Mouse (Mus musculus): ENCODE data around the gene Tnf. TPM values are rescaled to one million over a fixed set of nuclear protein-coding genes. Genes with fewer than 3 reads are reported as not detected.

Tnf gene
- total RNA-seq, 2 experiments from 2014 or later, result not detected

DNA sequence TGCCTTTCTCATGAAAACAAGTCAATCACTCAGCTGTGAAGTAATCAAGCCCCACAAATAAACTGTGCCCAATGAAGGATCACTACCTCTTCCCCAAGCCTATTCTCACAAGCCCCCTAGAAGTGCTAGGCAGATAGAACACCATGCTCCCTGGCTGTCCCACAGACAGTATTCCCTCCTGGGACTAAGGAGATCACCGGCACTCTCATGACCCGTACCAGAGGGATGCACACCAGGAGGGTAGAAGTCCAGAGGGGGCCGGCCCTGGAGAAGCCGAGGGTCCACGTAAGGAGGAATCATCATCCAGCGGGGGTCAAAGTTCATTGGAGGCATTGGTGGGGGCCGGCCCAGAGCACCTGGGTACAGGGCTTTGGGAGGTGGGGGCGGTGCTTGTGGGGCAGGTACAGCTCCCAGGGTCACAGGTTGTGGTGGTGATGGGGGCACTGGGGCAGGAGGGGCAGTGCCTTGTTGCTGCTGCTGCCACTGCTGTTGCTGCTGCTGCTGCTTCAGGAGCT, 44.1 kb downstream of the Tnf start:
- H3K4me3 ChIP-seq, result no peak overlapping the region
- no peak for TF ChIP-seq CTCF (IDR thresholded peaks at IDR 0.05)
- DNase-seq (ENCODE audit: extremely low spot score in 1 of 2, low spot score in 2 of 2), result no peak
- intact Hi-C loops (cut with DNase I), result no loop called here
- H3K27ac ChIP-seq, result no peak overlapping the region

DNA sequence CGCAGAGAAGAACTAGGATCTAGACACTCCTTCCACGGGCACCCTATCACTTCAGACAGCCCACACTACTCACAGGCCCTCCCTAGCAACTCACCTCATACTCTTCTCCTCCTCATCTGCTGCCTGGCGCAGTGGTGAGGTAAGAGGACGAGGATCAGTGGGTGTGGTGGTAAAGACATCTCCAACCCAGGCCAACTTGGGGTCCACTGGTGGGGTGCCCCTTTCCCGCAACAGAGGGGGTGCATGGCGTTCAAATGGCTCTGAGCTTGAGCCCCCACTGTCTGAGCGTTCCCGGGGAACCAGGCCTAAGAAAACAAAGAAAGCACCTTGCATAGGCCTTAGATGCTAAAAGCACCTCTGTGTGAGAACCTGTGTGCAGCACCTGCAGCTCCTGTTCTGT, 44.6 kb downstream of the Tnf start:
- TF ChIP-seq CTCF (IDR thresholded peaks at IDR 0.05), result no peak
- Histone ChIP-seq H3K4me3 (no peak overlapping the region), H3K27ac (no peak overlapping the region)
- no peak for DNase-seq (ENCODE audit: extremely low spot score in 1 of 2, low spot score in 2 of 2)
- intact Hi-C loops (cut with DNase I), result no loop called here

- no peak overlapping the region for H3K4me3 ChIP-seq
- H3K27ac ChIP-seq, result no peak overlapping the region
- intact Hi-C loops (cut with DNase I), result no loop called here
- no peak for TF ChIP-seq CTCF (IDR thresholded peaks at IDR 0.05)
- DNase-seq (ENCODE audit: extremely low spot score in 1 of 2, low spot score in 2 of 2), result no peak
Observed at GRCm38 (mm10) chr17:35156461-35157200, 45.2 kb downstream of the Tnf start.

GRCm38 (mm10) chr17:35155451-35155850, 46.4 kb downstream of the Tnf start:
- H3K27ac ChIP-seq, result no peak overlapping the region
- DNase-seq (ENCODE audit: extremely low spot score in 1 of 2, low spot score in 2 of 2), result no peak
- no peak for TF ChIP-seq CTCF (IDR thresholded peaks at IDR 0.05)
- intact Hi-C loops (cut with DNase I), result no loop called here
- H3K4me3 ChIP-seq, result no peak overlapping the region

DNA sequence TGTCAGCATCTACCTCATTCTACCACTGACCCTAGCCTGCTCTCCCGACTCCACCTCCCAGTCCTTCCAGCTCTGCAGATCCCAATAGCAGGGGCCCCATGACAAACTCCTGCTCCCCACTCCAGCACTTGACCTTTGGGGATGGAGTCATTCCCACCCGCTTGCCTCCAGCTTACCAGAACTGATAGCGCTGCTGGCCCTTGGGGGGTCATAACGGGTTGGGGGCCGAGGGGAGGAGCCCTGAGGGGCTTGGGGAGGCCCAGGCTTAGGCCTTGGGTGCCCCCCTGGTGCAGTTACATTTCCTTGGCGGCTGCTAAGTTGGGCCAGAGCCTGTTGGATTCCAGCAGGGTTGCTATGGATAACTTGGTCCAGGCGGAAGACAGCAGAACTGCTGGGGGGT, 47.2 kb downstream of the Tnf start:
- no peak for DNase-seq (ENCODE audit: extremely low spot score in 1 of 2, low spot score in 2 of 2)
- no peak overlapping the region for H3K27ac ChIP-seq
- intact Hi-C loops (cut with DNase I), result no loop called here
- TF ChIP-seq CTCF (IDR thresholded peaks at IDR 0.05), result no peak
- H3K4me3 ChIP-seq, result no peak overlapping the region

- TF ChIP-seq CTCF (IDR thresholded peaks at IDR 0.05), result no peak
- no peak overlapping the region for H3K27ac ChIP-seq
- H3K4me3 ChIP-seq, result no peak overlapping the region
- intact Hi-C loops (cut with DNase I), result no loop called here
- DNase-seq (ENCODE audit: extremely low spot score in 1 of 2, low spot score in 2 of 2), result no peak
Observed at GRCm38 (mm10) chr17:35153931-35154330, 47.9 kb downstream of the Tnf start.

DNA sequence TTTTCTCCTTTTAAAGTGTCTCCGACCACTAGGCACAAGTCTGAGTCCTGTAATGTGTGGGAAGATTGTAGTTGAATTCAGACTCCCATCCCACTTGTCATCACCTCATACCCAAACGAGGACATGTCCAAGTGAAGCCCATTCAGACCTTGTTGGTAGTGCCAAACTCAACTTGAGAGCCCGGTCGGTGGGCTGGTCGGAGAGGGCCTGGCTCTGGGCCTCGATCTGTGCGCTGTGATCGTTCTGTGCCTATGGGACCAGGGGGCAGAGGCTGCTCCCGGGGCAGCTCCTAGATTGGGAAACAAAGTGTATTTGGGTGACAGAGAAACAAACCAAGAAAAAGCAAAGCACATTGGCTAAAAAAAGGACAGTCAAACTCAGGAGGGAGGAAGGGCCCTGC, 48.7 kb downstream of the Tnf start:
- no peak overlapping the region for H3K4me3 ChIP-seq
- no peak for TF ChIP-seq CTCF (IDR thresholded peaks at IDR 0.05)
- DNase-seq (ENCODE audit: extremely low spot score in 1 of 2, low spot score in 2 of 2), result no peak
- intact Hi-C loops (cut with DNase I), result no loop called here
- no peak overlapping the region for H3K27ac ChIP-seq

DNA sequence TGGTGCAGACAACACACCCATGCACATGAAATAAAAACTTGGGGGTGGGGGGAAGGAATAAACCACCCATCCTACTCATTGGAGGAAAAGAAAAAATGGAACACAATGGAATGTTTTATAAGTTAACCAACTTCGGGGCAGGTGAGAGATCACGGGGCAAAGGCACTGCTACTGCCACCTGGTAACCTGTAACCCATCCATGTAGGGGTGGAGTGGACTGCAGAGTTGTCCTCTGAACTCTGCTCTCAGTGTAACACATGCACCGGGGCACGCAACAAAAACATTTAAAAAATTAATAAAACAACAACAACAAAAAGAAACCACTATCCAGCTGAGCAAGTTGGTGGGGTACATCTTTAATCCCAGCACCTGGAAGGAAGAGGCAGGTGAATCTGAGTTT, 49.7 kb downstream of the Tnf start:
- TF ChIP-seq CTCF (IDR thresholded peaks at IDR 0.05), result no peak
- Histone ChIP-seq H3K4me3 (no peak overlapping the region), H3K27ac (no peak overlapping the region)
- intact Hi-C loops (cut with DNase I), result no loop called here
- no peak for DNase-seq (ENCODE audit: extremely low spot score in 1 of 2, low spot score in 2 of 2)

Small RNA genes within 50 kb of the gene (microRNA-seq; reads per million reads assigned to microRNA genes)
- gene Mir6973a (0 reads per million in 2 experiments), gene Mir6974 (0 to 0.24 reads per million in 2 experiments), gene Mir6975 (0.96 to 1.5 reads per million in 2 experiments), gene Mir8094 (0 reads per million in 2 experiments)

Other genes starting within 250 kb of the Tnf start
- gene Hspa1b, start 242.8 kb downstream of the Tnf start, total RNA-seq (2021), result 10 to 100 TPM; 18.8 to 22.1 TPM
- not detected for gene Gm20481, start 232.1 kb downstream of the Tnf start, total RNA-seq (2021)
- gene Hspa1a, start 229.9 kb downstream of the Tnf start, total RNA-seq (2021), result 10 to 100 TPM; 14.5 to 17.2 TPM
- under 1 TPM; 0.34 to 0.42 TPM for gene Hspa1l, start 229.3 kb downstream of the Tnf start, total RNA-seq (2021)
- 10 to 100 TPM; 15.8 to 18.4 TPM for gene Lsm2, start 220.1 kb downstream of the Tnf start, total RNA-seq (2021)
- gene Vars, start 201.0 kb downstream of the Tnf start, total RNA-seq (2021), result 10 to 100 TPM; 44.1 to 46.6 TPM
- gene Vwa7, start 185.4 kb downstream of the Tnf start, total RNA-seq (2021), result under 1 TPM; 0.40 to 0.43 TPM
- gene Sapcd1, start 174.0 kb downstream of the Tnf start, total RNA-seq (2021), result under 1 TPM in 1 of 2 experiments, not detected in 1; 0.59 TPM
- gene Msh5, start 155.3 kb downstream of the Tnf start, total RNA-seq (2021), result under 1 TPM; 0.27 to 0.56 TPM
- gene Clic1, start 152.0 kb downstream of the Tnf start, total RNA-seq (2021), result 1 to 10 TPM; 7.4 to 8.3 TPM
- gene Ddah2, start 143.0 kb downstream of the Tnf start, total RNA-seq (2021), result 10 to 100 TPM; 10.1 to 11.0 TPM
- gene Ly6g6c, start 136.6 kb downstream of the Tnf start, total RNA-seq (2021), result not detected
- not detected for gene Mpig6b, start 135.8 kb downstream of the Tnf start, total RNA-seq (2021)
- 1 to 10 TPM; 2.1 to 3.6 TPM for gene Ly6g6e, start 125.1 kb downstream of the Tnf start, total RNA-seq (2021)
- 1 to 10 TPM in 1 of 2 experiments, under 1 TPM in 1; 0.70 to 1.1 TPM for gene Ly6g6d, start 123.9 kb downstream of the Tnf start, total RNA-seq (2021)
- under 1 TPM in 1 of 2 experiments, not detected in 1; 0.29 TPM for gene Ly6g6f, start 116.4 kb downstream of the Tnf start, total RNA-seq (2021)
- gene Abhd16a, start 112.7 kb downstream of the Tnf start, total RNA-seq (2021), result 100 to 1,000 TPM; 109 to 117 TPM
- not detected for gene Ly6g5c, start 93.7 kb downstream of the Tnf start, total RNA-seq (2021)
- under 1 TPM; 0.79 TPM for gene Ly6g5b, start 86.6 kb downstream of the Tnf start, total RNA-seq (2021)
- gene Gpank1, start 80.6 kb downstream of the Tnf start, total RNA-seq (2021), result 10 to 100 TPM; 14.8 to 15.0 TPM
- gene Csnk2b, start 80.0 kb downstream of the Tnf start, total RNA-seq (2021), result 100 to 1,000 TPM; 177 to 187 TPM
- 10 to 100 TPM; 27.0 to 28.5 TPM for gene D17H6S53E, start 75.6 kb downstream of the Tnf start, total RNA-seq (2021)
- gene Apom, start 70.0 kb downstream of the Tnf start, total RNA-seq (2021), result not detected
- gene Bag6, start 66.8 kb downstream of the Tnf start, total RNA-seq (2021), result 100 to 1,000 TPM; 304 to 307 TPM
- 100 to 1,000 TPM; 285 to 321 TPM for gene Prrc2a, start 37.1 kb downstream of the Tnf start, total RNA-seq (2021)
- gene Aif1, start 25.9 kb downstream of the Tnf start, total RNA-seq (2021), result 10 to 100 TPM in 1 of 2 experiments, 1 to 10 TPM in 1; 8.0 to 14.4 TPM
- gene Lst1, start 13.6 kb downstream of the Tnf start, total RNA-seq (2021), result 1 to 10 TPM; 6.4 to 7.4 TPM
- under 1 TPM; 0.79 to 0.86 TPM for gene Ltb, start 7.6 kb downstream of the Tnf start, total RNA-seq (2021)
- under 1 TPM; 0.41 to 0.65 TPM for gene Lta, start 3.3 kb upstream of the Tnf start, total RNA-seq (2021)
- gene Gm16181, start 18.8 kb upstream of the Tnf start, total RNA-seq (2021), result not detected
- gene Atp6v1g2, start 31.7 kb upstream of the Tnf start, total RNA-seq (2021), result 100 to 1,000 TPM; 549 to 569 TPM
- 10 to 100 TPM; 13.0 to 16.1 TPM for gene Nfkbil1, start 33.8 kb upstream of the Tnf start, total RNA-seq (2021)
- gene Ddx39b, start 39.7 kb upstream of the Tnf start, total RNA-seq (2021), result 100 to 1,000 TPM; 215 TPM
- 10 to 100 TPM; 20.3 to 25.3 TPM for gene H2-D1, start 60.7 kb upstream of the Tnf start, total RNA-seq (2021)
- gene H2-Q1, start 118.4 kb upstream of the Tnf start, total RNA-seq (2021), result under 1 TPM in 1 of 2 experiments, not detected in 1; 0.79 TPM
- 1 to 10 TPM in 1 of 2 experiments, under 1 TPM in 1; 0.54 to 1.1 TPM for gene H2-Q2, start 140.2 kb upstream of the Tnf start, total RNA-seq (2021)
- gene H2-Q4, start 177.6 kb upstream of the Tnf start, total RNA-seq (2021), result 1 to 10 TPM; 2.2 to 3.1 TPM
- under 1 TPM in 1 of 2 experiments, not detected in 1; 0.59 TPM for gene H2-Q6, start 222.8 kb upstream of the Tnf start, total RNA-seq (2021)
- under 1 TPM; 0.47 to 0.57 TPM for gene H2-Q7, start 237.1 kb upstream of the Tnf start, total RNA-seq (2021)